Mouse (Mus musculus) cerebellum, adult 11 months (tissue): ENCODE data around the gene Phactr2.
"Not testable (repeated sequence)": the region's sequence is repeated elsewhere in the genome, so short reads cannot be mapped to it uniquely, and the experiment has no call there.

Source experiments
- DNase-seq: peaks from one replicate; pipeline ENCODE4 v3.0.0; 2022

Phactr2 gene

GRCm38 (mm10) chr10:13473833-13474567, at the start of gene Phactr2:
TSS of gene Phactr2 (minus strand) at chr10:13474412.
- peak; percentile 5 for DNase-seq

- no peak for DNase-seq
Observed at GRCm38 (mm10) chr10:13521857-13522256, 47.6 kb upstream of the Phactr2 start.

- DNase-seq, result no peak
Observed at GRCm38 (mm10) chr10:13502371-13502770, 28.2 kb upstream of the Phactr2 start.

GRCm38 (mm10) chr10:13501533-13501932, 27.3 kb upstream of the Phactr2 start:
- not testable (repeated sequence) for DNase-seq

- peak; percentile 81 for DNase-seq
Observed at GRCm38 (mm10) chr10:13500938-13501496, 26.8 kb upstream of the Phactr2 start.

GRCm38 (mm10) chr10:13500473-13500872, 26.3 kb upstream of the Phactr2 start:
- DNase-seq, result no peak

GRCm38 (mm10) chr10:13499331-13499730, 25.1 kb upstream of the Phactr2 start, which contains the start of gene Fuca2:
TSS of gene Fuca2 (plus strand) at chr10:13499540.
- DNase-seq, result no peak

GRCm38 (mm10) chr10:13496315-13496714, 22.1 kb upstream of the Phactr2 start:
- no peak for DNase-seq

GRCm38 (mm10) chr10:13493978-13494686, 19.9 kb upstream of the Phactr2 start:
- no peak for DNase-seq

- DNase-seq, result no peak
Observed at GRCm38 (mm10) chr10:13489671-13490070, 15.5 kb upstream of the Phactr2 start.

GRCm38 (mm10) chr10:13485958-13486357, 11.7 kb upstream of the Phactr2 start:
- no peak for DNase-seq

- DNase-seq, result no peak
Observed at GRCm38 (mm10) chr10:13479341-13479740, 5.1 kb upstream of the Phactr2 start.

- DNase-seq, result no peak
Observed at GRCm38 (mm10) chr10:13475121-13475520, 909 bp upstream of the Phactr2 start.

GRCm38 (mm10) chr10:13474568-13474955, 350 bp upstream of the Phactr2 start:
- DNase-seq, result no peak

GRCm38 (mm10) chr10:13473287-13473832, 852 bp downstream of the Phactr2 start:
- no peak for DNase-seq

- DNase-seq, result no peak
Observed at GRCm38 (mm10) chr10:13470236-13470635, 4.0 kb downstream of the Phactr2 start.

GRCm38 (mm10) chr10:13468025-13468529, 6.1 kb downstream of the Phactr2 start:
- DNase-seq, result not testable (repeated sequence)

GRCm38 (mm10) chr10:13466925-13467324, 7.3 kb downstream of the Phactr2 start:
- DNase-seq, result no peak

- DNase-seq, result not testable (repeated sequence)
Observed at GRCm38 (mm10) chr10:13464295-13464694, 9.9 kb downstream of the Phactr2 start.

GRCm38 (mm10) chr10:13453200-13453990, 20.8 kb downstream of the Phactr2 start:
- DNase-seq, result peak; percentile 4

GRCm38 (mm10) chr10:13451640-13452039, 22.6 kb downstream of the Phactr2 start:
- no peak for DNase-seq

GRCm38 (mm10) chr10:13448283-13449045, 25.7 kb downstream of the Phactr2 start:
- DNase-seq, result no peak
